Mouse (Mus musculus) ES-E14 (cell line): ENCODE data around the gene Add3. TPM values are rescaled to one million over a fixed set of nuclear protein-coding genes. Genes with fewer than 3 reads are reported as not detected.

Experiments used
- DNase-seq: peaks from one replicate; pipeline ENCODE4 v3.0.0-alpha.2; 2013; ENCODE audit warnings: low read depth, low spot score
- H3K27ac ChIP-seq: 2 replicates; pipeline ENCODE4 v1.5.1; 2012; ENCODE audit warnings: low read depth, mild to moderate bottlenecking, low read length, moderate library complexity, mixed read lengths; ENCODE audit not compliant: poor library complexity, insufficient read depth, severe bottlenecking
- H3K36me3 ChIP-seq: 2 replicates; pipeline ENCODE4 v1.6.1; 2012; ENCODE audit warnings: mild to moderate bottlenecking, low read length, moderate library complexity, mixed read lengths; ENCODE audit not compliant: control insufficient read depth, poor library complexity, insufficient read depth, severe bottlenecking
- H3K4me1 ChIP-seq, 2 experiments: fragments of 150-350 bp in 1 of 2; sonication (generic) in 1 of 2; 2 replicates each; pipeline ENCODE4 v1.6.1; 2012; ENCODE audit warnings: low read length in 2 of 2, mild to moderate bottlenecking in 1 of 2, mixed read lengths in 1 of 2; ENCODE audit not compliant: control insufficient read depth in 2 of 2, insufficient read depth in 2 of 2, poor library complexity in 1 of 2
- H3K4me3 ChIP-seq, 2 experiments: fragments of 150-350 bp in 1 of 2; sonication (generic) in 1 of 2; 2 replicates each; pipeline ENCODE4 v1.5.1; 2012; ENCODE audit warnings: low read length in 2 of 2, low read depth in 1 of 2, mild to moderate bottlenecking in 1 of 2, mixed read lengths in 1 of 2; ENCODE audit not compliant: insufficient read depth in 1 of 2, poor library complexity in 1 of 2, severe bottlenecking in 1 of 2
- H3K9ac ChIP-seq: 2 replicates; pipeline ENCODE4 v1.6.1; 2012; ENCODE audit warnings: low read depth, mild to moderate bottlenecking, low read length, mixed read lengths; ENCODE audit not compliant: poor library complexity, insufficient read depth, severe bottlenecking
- H3K9me3 ChIP-seq: fragments of 150-350 bp; sonication (generic); 2 replicates; pipeline ENCODE4 v1.6.1; 2012; ENCODE audit warnings: low read depth, mild to moderate bottlenecking, low read length; ENCODE audit not compliant: control insufficient read depth, insufficient read depth
- CHD2 ChIP-seq: IDR thresholded peaks from 2 replicates; pipeline ENCODE4 v1.6.1; 2014; ENCODE audit warnings: mild to moderate bottlenecking, low read depth, low read length, inconsistent platforms
- HCFC1 ChIP-seq: IDR thresholded peaks from 2 replicates; pipeline ENCODE4 v1.6.1; 2012; ENCODE audit warnings: low read length, inconsistent platforms, borderline replicate concordance; ENCODE audit not compliant: insufficient read depth
- MAFK ChIP-seq: IDR thresholded peaks from 2 replicates; pipeline ENCODE4 v1.6.1; 2014; ENCODE audit warnings: mild to moderate bottlenecking, low read depth, low read length, inconsistent platforms; ENCODE audit not compliant: insufficient read depth
- ZC3H11A ChIP-seq: IDR thresholded peaks from 2 replicates; pipeline ENCODE4 v1.6.1; 2012; ENCODE audit warnings: low read depth, mild to moderate bottlenecking, inconsistent platforms, low read length, borderline replicate concordance
- ZNF384 ChIP-seq: IDR thresholded peaks from 2 replicates; pipeline ENCODE4 v1.6.1; 2012; ENCODE audit warnings: low read depth, low read length, inconsistent platforms
- in situ Hi-C, 2 experiments: fragments of 600-800 bp; cut with MboI; formaldehyde crosslinking; loops; one replicate each; pipeline ENCODE4 v1.15.1; 2025; ENCODE audit warnings: low sequenced_read_pairs in 2 of 2, inconsistent platforms in 1 of 2; ENCODE audit not compliant: unreplicated experiment in 2 of 2
- total RNA-seq: library from RNA; depleted of rRNA; stranded (reverse); fragments of 300-350 nt; gene quantifications from 2 replicates; pipeline ENCODE4 v1.2.3, GENCODE M21; 2012

Add3 gene
- total RNA-seq, 1 experiment: 8.5 TPM

GRCm38 (mm10) chr19:53127320-53128291 is 12.6 kb upstream of the Add3 start:
- peaks cover 2 to 4% of the 10 kb centered on the region in 2 experiments; a peak in 2 of 4 replicates for H3K4me1 ChIP-seq
- in situ Hi-C loops: no loop called here
- H3K27ac ChIP-seq: no peak overlapping the region
- no peak overlapping the region for H3K4me3 ChIP-seq
- TF ChIP-seq CHD2 (no peak), ZNF384 (no peak), HCFC1 (no peak), ZC3H11A (no peak), MAFK (no peak)
- no peak for DNase-seq
- no peaks in the 10 kb centered on the region for H3K36me3 ChIP-seq
- H3K9me3 ChIP-seq: no peaks in the 10 kb centered on the region
- no peak overlapping the region for H3K9ac ChIP-seq

GRCm38 (mm10) chr19:53128494-53129337 is 11.5 kb upstream of the Add3 start:
- Histone ChIP-seq H3K9ac (no peak overlapping the region), H3K4me3 (no peak overlapping the region), H3K4me1 (peaks cover 2 to 4% of the 10 kb centered on the region in 2 experiments; a peak in 2 of 4 replicates), H3K36me3 (no peaks in the 10 kb centered on the region), H3K27ac (no peak overlapping the region), H3K9me3 (no peaks in the 10 kb centered on the region)
- in situ Hi-C loops: no loop called here
- no peak for DNase-seq
- no peak for TF ChIP-seq ZNF384
- TF ChIP-seq ZC3H11A: no peak
- no peak for TF ChIP-seq CHD2
- no peak for TF ChIP-seq HCFC1
- TF ChIP-seq MAFK: no peak

GRCm38 (mm10) chr19:53130399-53131175 is 9.7 kb upstream of the Add3 start:
- no peak overlapping the region for H3K27ac ChIP-seq
- H3K4me1 ChIP-seq: peaks cover 2 to 4% of the 10 kb centered on the region in 2 experiments; a peak in 2 of 4 replicates
- H3K36me3 ChIP-seq: no peaks in the 10 kb centered on the region
- no peak for TF ChIP-seq CHD2
- no peak for TF ChIP-seq ZNF384
- no peak for TF ChIP-seq MAFK
- TF ChIP-seq HCFC1: no peak
- TF ChIP-seq ZC3H11A: no peak
- no peak for DNase-seq
- in situ Hi-C loops: no loop called here
- no peak overlapping the region for H3K4me3 ChIP-seq
- no peak overlapping the region for H3K9ac ChIP-seq
- H3K9me3 ChIP-seq: no peaks in the 10 kb centered on the region

- H3K36me3 ChIP-seq: no peaks in the 10 kb centered on the region
- DNase-seq: no peak
- H3K4me1 ChIP-seq: peaks cover 0 to 3% of the 10 kb centered on the region in 2 experiments; a peak in 1 of 4 replicates
- H3K9me3 ChIP-seq: no peaks in the 10 kb centered on the region
- in situ Hi-C loops: no loop called here
- H3K27ac ChIP-seq: no peak overlapping the region
- no peak overlapping the region for H3K4me3 ChIP-seq
- TF ChIP-seq ZC3H11A (no peak), MAFK (no peak), HCFC1 (no peak), CHD2 (no peak), ZNF384 (no peak)
- H3K9ac ChIP-seq: no peak overlapping the region
Measured at GRCm38 (mm10) chr19:53132471-53132870, 7.8 kb upstream of the Add3 start.
